Mouse (Mus musculus): ENCODE measurements around the gene Epop. TPM values are rescaled to one million over a fixed set of nuclear protein-coding genes. Genes with fewer than 3 reads are reported as not detected.

Gene Epop
- polyA plus RNA-seq, 1 experiment from 2014 or later: 4.1 TPM

DNA sequence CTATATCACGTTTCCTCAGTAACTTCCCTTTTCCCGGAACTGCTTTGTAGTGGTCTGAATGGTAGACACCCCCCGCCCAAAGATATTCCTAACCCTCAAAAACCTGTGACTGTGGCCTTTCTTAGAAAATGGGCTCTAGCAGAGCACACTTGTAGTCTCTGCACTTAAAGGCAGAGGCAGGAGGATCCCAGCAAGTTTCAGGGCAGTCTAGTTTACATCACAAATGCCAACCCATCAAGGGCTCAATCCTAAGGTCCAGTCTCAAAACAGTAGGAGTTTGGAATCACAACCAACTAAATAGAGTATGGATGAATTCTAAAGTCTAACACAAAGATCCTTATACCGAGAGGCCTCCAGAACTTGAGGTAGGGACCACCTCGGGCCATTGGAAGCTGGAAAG, 4.0 kb downstream of the Epop start:
- Histone ChIP-seq H3K4me2 (no peak overlapping the region), H3K4me1 (peaks cover 24% of the 10 kb centered on the region), H3K9me3 (replicated peaks) (no peaks in the 10 kb centered on the region), H3K27me3 (replicated peaks) (peaks cover 80% of the 10 kb centered on the region), H3K27ac (no peak overlapping the region), H3K4me3 (no peak overlapping the region), H3K36me3 (no peaks in the 10 kb centered on the region), H3K9ac (no peak overlapping the region)
- no peak for ATAC-seq
- 31% methylated on average over 5 of the region's 5 CpGs for WGBS (ENCODE audit: insufficient replicate concordance)

DNA sequence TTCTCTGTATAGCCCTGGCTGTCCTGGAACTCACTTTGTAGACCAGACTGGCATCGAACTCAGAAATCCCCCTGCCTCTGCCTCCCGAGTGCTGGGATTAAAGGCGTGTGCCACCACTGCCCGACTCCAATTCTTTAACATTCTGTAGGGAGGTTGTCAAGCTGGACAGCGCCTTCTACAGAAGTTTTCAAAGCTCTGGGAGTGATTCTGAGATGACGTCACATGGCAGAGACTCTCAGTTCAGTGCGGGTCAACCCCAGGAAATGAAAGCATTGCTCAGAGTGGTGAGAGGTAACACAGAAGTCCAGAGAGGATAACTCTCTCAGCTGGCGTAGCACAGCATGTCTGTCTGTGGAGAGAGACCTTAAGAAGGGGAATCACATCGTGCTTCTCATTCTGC, 6.3 kb downstream of the Epop start:
- Histone ChIP-seq H3K27me3 (replicated peaks) (peaks cover 61% of the 10 kb centered on the region), H3K36me3 (no peaks in the 10 kb centered on the region)
- no peak for ATAC-seq

GRCm38 (mm10) chr11:97622440-97622839, 7.1 kb downstream of the Epop start:
- ATAC-seq: no peak
- WGBS (ENCODE audit: insufficient replicate concordance): 2% methylated on average over 6 of the region's 6 CpGs
- Histone ChIP-seq H3K4me2 (no peak overlapping the region), H3K4me1 (peaks cover 10% of the 10 kb centered on the region), H3K36me3 (no peaks in the 10 kb centered on the region), H3K27me3 (replicated peaks) (peaks cover 61% of the 10 kb centered on the region), H3K4me3 (no peak overlapping the region), H3K27ac (no peak overlapping the region), H3K9me3 (replicated peaks) (no peaks in the 10 kb centered on the region), H3K9ac (no peak overlapping the region)

More for the DNA sequence above, 6.3 kb downstream of the Epop start:
- H3K4me1 ChIP-seq: peaks cover 7% of the 10 kb centered on the region
- H3K9me3 ChIP-seq (replicated peaks): no peaks in the 10 kb centered on the region
- H3K27ac ChIP-seq: no peak overlapping the region
- no peak overlapping the region for H3K4me3 ChIP-seq
- 43% methylated on average over 9 of the region's 9 CpGs for WGBS (ENCODE audit: insufficient replicate concordance)
- no peak overlapping the region for H3K9ac ChIP-seq
- H3K4me2 ChIP-seq: no peak overlapping the region

DNA sequence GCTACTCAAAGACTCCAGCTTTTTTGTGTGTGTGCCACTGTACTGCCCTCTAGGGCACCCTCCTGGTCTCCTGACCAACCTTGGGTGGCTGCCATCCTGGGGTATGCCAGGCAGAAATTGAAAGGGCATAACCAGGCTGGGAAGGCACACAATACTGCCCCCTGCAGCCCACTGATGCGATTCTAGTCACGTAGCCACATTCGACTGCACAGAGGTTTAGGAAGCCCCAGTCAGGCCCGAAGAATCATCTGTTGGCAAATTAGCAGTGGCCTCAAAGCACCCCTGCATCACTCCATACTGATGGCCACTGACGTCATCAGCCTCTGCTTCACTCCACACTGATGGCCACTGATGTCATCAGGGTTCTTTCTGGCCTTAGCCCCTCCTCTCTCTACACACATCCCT, 10.1 kb downstream of the Epop start:
- H3K4me1 ChIP-seq: peaks cover 10% of the 10 kb centered on the region
- H3K36me3 ChIP-seq: no peaks in the 10 kb centered on the region
- H3K9me3 ChIP-seq (replicated peaks): no peaks in the 10 kb centered on the region
- no peak for ATAC-seq
- WGBS (ENCODE audit: insufficient replicate concordance): 49% methylated on average over 5 of the region's 5 CpGs
- H3K27ac ChIP-seq: no peak overlapping the region
- no peak overlapping the region for H3K4me2 ChIP-seq
- no peak overlapping the region for H3K4me3 ChIP-seq
- peaks cover 59% of the 10 kb centered on the region for H3K27me3 ChIP-seq (replicated peaks)
- H3K9ac ChIP-seq: no peak overlapping the region

DNA sequence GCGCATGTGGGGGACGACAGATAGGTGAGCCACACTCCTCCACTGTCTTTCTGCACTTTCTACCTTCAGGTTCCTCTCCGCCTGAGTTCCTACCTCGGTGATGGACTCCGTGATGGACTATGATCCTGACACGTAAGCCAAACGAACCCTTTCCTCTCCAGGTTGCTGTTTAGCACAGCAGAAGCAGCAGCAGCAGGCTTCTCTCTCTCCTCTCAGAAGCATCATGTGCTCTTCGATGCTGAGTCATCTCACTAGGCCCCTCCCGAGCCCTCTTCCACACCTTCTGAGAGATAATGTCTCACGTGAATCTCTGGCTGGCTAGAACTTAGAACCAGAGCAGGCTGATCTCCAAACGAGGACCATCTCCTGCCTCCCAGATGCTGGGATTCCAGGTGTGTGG, 11.1 kb downstream of the Epop start:
- Histone ChIP-seq H3K4me3 (no peak overlapping the region), H3K27ac (no peak overlapping the region), H3K9ac (no peak overlapping the region), H3K9me3 (replicated peaks) (no peaks in the 10 kb centered on the region), H3K36me3 (no peaks in the 10 kb centered on the region), H3K4me2 (peak overlapping the region; percentile 2; the same call in 1 of the 2 replicates), H3K4me1 (peaks cover 10% of the 10 kb centered on the region), H3K27me3 (replicated peaks) (peaks cover 49% of the 10 kb centered on the region)
- 42% methylated on average over 11 of the region's 11 CpGs for WGBS (ENCODE audit: insufficient replicate concordance)
- ATAC-seq: no peak

- H3K4me2 ChIP-seq: no peak overlapping the region
- H3K36me3 ChIP-seq: no peaks in the 10 kb centered on the region
- H3K27ac ChIP-seq: no peak overlapping the region
- H3K9ac ChIP-seq: no peak overlapping the region
- H3K4me3 ChIP-seq: no peak overlapping the region
- ATAC-seq: no peak
- WGBS (ENCODE audit: insufficient replicate concordance): 60% methylated on average over 4 of the region's 4 CpGs
- H3K9me3 ChIP-seq (replicated peaks): no peaks in the 10 kb centered on the region
- H3K27me3 ChIP-seq (replicated peaks): peaks cover 58% of the 10 kb centered on the region
- peaks cover 10% of the 10 kb centered on the region for H3K4me1 ChIP-seq
Observed at GRCm38 (mm10) chr11:97615276-97615675, 14.2 kb downstream of the Epop start.

GRCm38 (mm10) chr11:97611076-97611475, 18.4 kb downstream of the Epop start:
- no peak overlapping the region for H3K4me3 ChIP-seq
- 59% methylated on average over 8 of the region's 8 CpGs for WGBS (ENCODE audit: insufficient replicate concordance)

GRCm38 (mm10) chr11:97609743-97610142, 19.8 kb downstream of the Epop start:
- H3K9me3 ChIP-seq (replicated peaks): no peaks in the 10 kb centered on the region

More at GRCm38 (mm10) chr11:97611076-97611475, 18.4 kb downstream of the Epop start:
- H3K4me2 ChIP-seq: no peak overlapping the region
- H3K27ac ChIP-seq: no peak overlapping the region
- H3K4me1 ChIP-seq: no peaks in the 10 kb centered on the region
- no peak for ATAC-seq
- H3K36me3 ChIP-seq: no peaks in the 10 kb centered on the region
- no peaks in the 10 kb centered on the region for H3K9me3 ChIP-seq (replicated peaks)
- H3K27me3 ChIP-seq (replicated peaks): peaks cover 65% of the 10 kb centered on the region
- no peak overlapping the region for H3K9ac ChIP-seq

DNA sequence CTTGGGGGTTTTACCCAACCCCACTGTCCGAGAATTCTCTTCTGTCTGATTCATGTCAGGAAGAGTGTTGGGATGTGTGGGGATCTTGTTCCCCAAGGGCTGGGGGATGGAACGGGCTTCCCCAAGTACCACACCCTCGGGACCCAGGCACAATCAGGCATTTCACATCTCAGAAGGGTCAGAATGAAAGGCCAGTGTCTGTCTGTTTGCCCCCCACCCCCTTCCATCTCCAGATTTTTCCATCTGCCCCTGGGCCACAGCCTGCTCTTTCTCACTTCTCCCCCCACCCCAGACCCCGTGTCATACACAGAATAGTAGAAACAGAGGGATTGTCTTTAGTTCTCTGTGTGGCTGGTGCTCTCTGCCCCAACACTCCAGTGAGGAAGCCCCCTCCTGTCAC, 20.6 kb downstream of the Epop start:
- H3K9me3 ChIP-seq (replicated peaks): no peaks in the 10 kb centered on the region
- H3K36me3 ChIP-seq: no peaks in the 10 kb centered on the region
- H3K4me2 ChIP-seq: no peak overlapping the region
- H3K27ac ChIP-seq: no peak overlapping the region
- H3K4me1 ChIP-seq: no peaks in the 10 kb centered on the region
- 60% methylated on average over 4 of the region's 4 CpGs for WGBS (ENCODE audit: insufficient replicate concordance)
- peaks cover 58% of the 10 kb centered on the region for H3K27me3 ChIP-seq (replicated peaks)
- ATAC-seq: no peak
- H3K9ac ChIP-seq: no peak overlapping the region
- no peak overlapping the region for H3K4me3 ChIP-seq

More at GRCm38 (mm10) chr11:97609743-97610142, 19.8 kb downstream of the Epop start:
- H3K9ac ChIP-seq: no peak overlapping the region
- no peaks in the 10 kb centered on the region for H3K36me3 ChIP-seq
- no peak overlapping the region for H3K4me2 ChIP-seq
- WGBS (ENCODE audit: insufficient replicate concordance): 75% methylated on average over 13 of the region's 13 CpGs
- H3K4me3 ChIP-seq: no peak overlapping the region
- H3K27ac ChIP-seq: no peak overlapping the region
- no peaks in the 10 kb centered on the region for H3K4me1 ChIP-seq
- H3K27me3 ChIP-seq (replicated peaks): peaks cover 57% of the 10 kb centered on the region
- ATAC-seq: no peak

- WGBS (ENCODE audit: insufficient replicate concordance): 80% methylated on average over 8 of the region's 8 CpGs
- no peak for ATAC-seq
- Histone ChIP-seq H3K9ac (no peak overlapping the region), H3K4me3 (no peak overlapping the region), H3K36me3 (no peaks in the 10 kb centered on the region), H3K9me3 (replicated peaks) (no peaks in the 10 kb centered on the region), H3K27ac (no peak overlapping the region), H3K27me3 (replicated peaks) (peaks cover 72% of the 10 kb centered on the region), H3K4me2 (no peak overlapping the region), H3K4me1 (no peaks in the 10 kb centered on the region)
Observed at GRCm38 (mm10) chr11:97607056-97607725, 22.3 kb downstream of the Epop start.

DNA sequence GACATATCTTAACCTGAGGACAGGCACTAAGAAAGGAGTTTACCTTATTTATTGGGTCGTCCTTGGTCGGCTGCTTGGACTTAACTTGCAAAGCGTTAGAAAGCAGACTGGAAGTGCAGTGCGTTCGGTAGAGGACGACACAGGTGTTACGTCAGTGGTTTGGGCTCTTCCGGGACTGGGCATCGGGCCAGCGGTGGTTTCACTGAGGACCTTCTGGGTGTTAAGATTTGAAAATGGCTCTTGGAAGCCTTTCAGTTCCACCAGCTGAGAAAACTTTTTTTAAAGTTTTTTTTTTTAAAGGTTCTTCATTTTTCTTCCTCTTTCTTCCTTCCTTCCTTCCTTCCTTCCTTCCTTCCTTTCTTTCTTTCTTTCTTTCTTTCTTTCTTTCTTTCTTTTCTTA, 25.6 kb downstream of the Epop start:
- no peak overlapping the region for H3K4me3 ChIP-seq
- H3K9ac ChIP-seq: no peak overlapping the region
- ATAC-seq: no peak
- H3K36me3 ChIP-seq: no peaks in the 10 kb centered on the region
- no peaks in the 10 kb centered on the region for H3K4me1 ChIP-seq
- H3K27ac ChIP-seq: no peak overlapping the region
- WGBS (ENCODE audit: insufficient replicate concordance): 61% methylated on average over 10 of the region's 10 CpGs
- H3K4me2 ChIP-seq: no peak overlapping the region
- peaks cover 42% of the 10 kb centered on the region for H3K27me3 ChIP-seq (replicated peaks)
- H3K9me3 ChIP-seq (replicated peaks): no peaks in the 10 kb centered on the region

DNA sequence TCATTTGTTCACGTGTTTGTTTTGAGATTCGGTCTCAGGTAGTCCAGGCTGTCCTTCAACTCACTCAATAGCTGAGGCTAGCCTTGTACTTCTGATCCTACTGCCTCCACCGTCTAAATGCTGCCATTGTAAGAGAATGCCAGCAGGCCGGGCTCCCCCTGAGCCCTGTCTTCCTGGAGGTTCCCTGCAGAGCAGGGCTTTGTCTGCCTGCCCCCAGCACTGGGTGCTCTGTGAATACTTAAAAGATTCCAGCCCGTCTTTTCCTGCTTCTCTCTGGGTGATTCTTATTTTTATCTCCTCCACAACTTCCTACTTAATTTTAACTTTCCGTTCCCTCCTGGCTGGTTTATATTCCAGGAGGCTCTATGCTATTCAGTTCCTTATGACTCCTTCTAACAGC, 27.3 kb downstream of the Epop start:
- Histone ChIP-seq H3K36me3 (no peaks in the 10 kb centered on the region), H3K9ac (no peak overlapping the region), H3K9me3 (replicated peaks) (no peaks in the 10 kb centered on the region), H3K27me3 (replicated peaks) (peaks cover 30% of the 10 kb centered on the region), H3K27ac (no peak overlapping the region), H3K4me3 (no peak overlapping the region), H3K4me1 (no peaks in the 10 kb centered on the region), H3K4me2 (no peak overlapping the region)
- no peak for ATAC-seq
- 29% methylated on average over 6 of the region's 6 CpGs for WGBS (ENCODE audit: insufficient replicate concordance)

DNA sequence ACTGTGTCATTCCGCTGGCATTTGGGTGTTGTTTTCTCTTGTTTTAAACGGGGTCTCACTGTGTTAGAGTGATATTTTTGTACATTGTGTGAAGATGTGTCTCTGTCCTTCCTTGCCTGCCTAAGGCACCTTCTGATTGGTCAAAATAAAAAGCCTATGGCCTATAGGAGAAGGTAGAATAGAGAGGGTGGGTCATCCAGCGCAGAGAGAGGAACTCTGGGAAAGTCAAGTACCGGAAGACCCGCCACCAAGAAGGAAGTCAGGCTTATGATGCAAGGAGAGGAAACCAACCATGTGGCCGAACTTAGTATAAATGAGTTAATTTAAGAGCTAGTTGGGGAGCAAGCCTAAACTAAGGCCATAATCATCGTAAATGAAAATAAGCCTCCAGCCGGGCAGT, 30.4 kb downstream of the Epop start:
- Histone ChIP-seq H3K4me1 (no peaks in the 10 kb centered on the region), H3K27me3 (replicated peaks) (peaks cover 19% of the 10 kb centered on the region; the same call in 1 of the 2 replicates), H3K9me3 (replicated peaks) (no peaks in the 10 kb centered on the region), H3K4me3 (peak overlapping the region; percentile 27), H3K4me2 (peak overlapping the region; percentile 37; the same call in 1 of the 2 replicates), H3K36me3 (no peaks in the 10 kb centered on the region), H3K27ac (no peak overlapping the region), H3K9ac (no peak overlapping the region)
- 63% methylated on average over 8 of the region's 8 CpGs for WGBS (ENCODE audit: insufficient replicate concordance)
- peak; percentile 60; the same call in 1 of the 2 replicates for ATAC-seq

Data from liver, embryonic 12.5 days (tissue).